Mouse (Mus musculus): ENCODE data around the gene 1700029H14Rik.

- TF ChIP-seq CTCF (IDR thresholded peaks at IDR 0.05; ENCODE audit: borderline replicate concordance, control insufficient read depth, extremely low read depth, insufficient read depth, low read length, poor library complexity) (no peak), POLR2A (IDR thresholded peaks at IDR 0.05; ENCODE audit: control insufficient read depth, extremely low read depth, insufficient read depth, low read length, poor library complexity) (no peak)
These were observed 31.3 kb downstream of the 1700029H14Rik start for GRCm38 (mm10) chr8:13530941-13531340.
